Mouse (Mus musculus): ENCODE measurements around the gene Asb3. TPM values are rescaled to one million over a fixed set of nuclear protein-coding genes. Genes with fewer than 3 reads are reported as not detected.

The Asb3 gene
- 30.5 and 32.8 TPM in 2 replicates for polyA plus RNA-seq (2015; fragmentation: Nextera tagmentation; extraction: Ambion mirVana)

GRCm38 (mm10) chr11:30885171-30885871 is at the start of gene Asb3, which contains the start of gene Gpr75:
TSS of gene Asb3 (plus strand) at chr11:30885416.
TSS of gene Gpr75 (plus strand) at chr11:30885358.

DNA sequence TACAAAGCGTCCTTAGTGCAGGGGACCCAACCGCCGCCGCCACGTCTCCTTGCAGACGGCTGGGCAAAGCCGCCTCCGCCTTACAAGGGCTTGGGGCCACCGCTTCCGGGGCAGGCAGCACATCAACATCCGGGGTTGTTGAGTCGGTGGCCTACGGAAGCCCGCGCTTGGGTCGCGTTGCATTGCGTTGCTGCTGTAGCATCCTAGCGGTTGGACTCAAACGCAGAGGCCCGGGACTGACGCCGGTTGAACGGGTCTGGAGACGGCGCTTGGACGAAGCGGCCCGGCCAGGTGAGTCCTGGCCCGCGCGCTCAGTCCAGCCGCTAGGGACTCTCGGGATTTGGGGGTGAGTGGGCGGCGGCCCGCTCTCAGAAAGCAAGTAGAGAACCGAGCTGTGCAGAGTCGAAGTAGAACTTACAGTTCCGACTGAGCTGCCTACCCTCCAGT is 69.1 kb downstream of the Asb3 start, which contains the start of gene Erlec1:
Gene Erlec1, minus strand, starts transcription at position 57 of the 447 bp plus-strand sequence.

DNA sequence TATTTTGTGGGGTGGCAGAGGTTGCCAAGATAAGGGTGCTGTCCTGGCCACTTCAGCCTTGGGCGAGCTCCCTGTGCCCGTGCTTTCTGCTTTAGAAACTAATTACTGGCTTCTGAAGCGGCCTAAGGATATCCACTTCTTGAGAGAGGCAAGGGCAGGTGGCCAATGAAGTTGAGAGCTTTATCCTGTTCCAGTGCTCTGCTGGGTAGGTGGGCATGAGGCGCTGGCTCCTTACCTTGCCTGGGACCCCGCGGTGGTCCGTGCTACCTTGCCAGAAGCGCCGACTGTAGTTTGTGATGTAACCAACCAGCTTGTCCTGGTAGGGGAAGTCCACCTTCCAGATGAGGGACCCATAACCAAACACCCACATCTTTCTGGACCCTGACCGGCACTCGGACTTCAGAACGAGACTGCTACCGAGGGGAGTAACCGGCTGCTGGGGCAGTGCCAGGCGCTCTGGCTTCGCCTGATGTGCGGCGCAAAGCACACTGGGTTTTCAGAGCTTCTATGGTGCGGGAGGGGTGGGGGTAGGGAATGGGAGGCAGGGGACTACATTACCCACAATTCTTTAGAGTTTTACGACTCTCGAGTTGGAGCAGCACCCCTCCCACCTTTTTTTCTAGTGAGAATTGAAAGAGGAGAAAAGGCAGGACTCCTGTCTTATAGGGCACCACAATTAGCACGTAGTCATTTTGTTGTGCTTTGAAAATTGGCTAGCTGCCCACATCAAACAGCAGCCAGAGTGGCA is 100.8 kb downstream of the Asb3 start, which contains the start of gene Chac2:
Gene Chac2, minus strand, starts transcription at position 474 of the 748 bp plus-strand sequence.

Other genes with a start within 250 kb of the Asb3 start
- gene Acyp2, start 235.8 kb upstream of the Asb3 start, polyA plus RNA-seq (2015; fragmentation: Nextera tagmentation; extraction: Ambion mirVana), result 104 and 106 TPM in 2 replicates
- gene Psme4, start 113.7 kb upstream of the Asb3 start, polyA plus RNA-seq (2015; fragmentation: Nextera tagmentation; extraction: Ambion mirVana), result 9.3 and 10.7 TPM in 2 replicates
- gene Gpr75, start 58 bp upstream of the Asb3 start, polyA plus RNA-seq (2015; fragmentation: Nextera tagmentation; extraction: Ambion mirVana), result 0.44 and 0.68 TPM in 2 replicates
- gene Erlec1, start 68.9 kb downstream of the Asb3 start, polyA plus RNA-seq (2015; fragmentation: Nextera tagmentation; extraction: Ambion mirVana), result 15.8 and 21.8 TPM in 2 replicates
- 18.9 and 19.2 TPM in 2 replicates for gene Chac2, start 100.9 kb downstream of the Asb3 start, polyA plus RNA-seq (2015; fragmentation: Nextera tagmentation; extraction: Ambion mirVana)